Mouse (Mus musculus) mouse embryonic stem cell (cell line): ENCODE data around the gene Fabp7.

Source experiments
- in situ Hi-C, 2 experiments: fragments of 300-500 bp; cut with MboI; formaldehyde crosslinking; loops; 1 replicate in 1 of 2; 3 replicates in 1 of 2; pipeline ENCODE4 v1.14.3; 2019 to 2020; ENCODE audit warnings: low sequenced_read_pairs in 2 of 2, low pct_unique_long_range_greater_than_20kb in 1 of 2, mixed read lengths in 1 of 2; ENCODE audit not compliant: unreplicated experiment in 1 of 2

Gene Fabp7

DNA sequence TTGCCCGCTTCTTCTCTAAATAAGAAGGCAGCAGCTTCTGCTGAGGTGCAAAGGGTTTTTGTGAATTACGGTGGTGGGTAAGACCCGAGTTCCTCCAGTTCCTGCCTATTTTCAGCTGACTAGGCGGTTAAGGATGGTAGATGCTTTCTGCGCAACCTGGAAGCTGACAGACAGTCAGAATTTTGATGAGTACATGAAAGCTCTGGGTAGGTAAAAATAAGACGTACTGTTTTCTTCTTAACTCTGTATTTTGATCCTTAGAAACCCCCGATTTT, at the start of gene Fabp7:
Gene Fabp7 (plus strand): TSS at position 6 of the 275 bp plus-strand sequence.
- in situ Hi-C loops = no loop called here

GRCm38 (mm10) chr10:57740733-57741132, 43.9 kb upstream of the Fabp7 start:
- in situ Hi-C loops = no loop called here

GRCm38 (mm10) chr10:57741351-57741750, 43.3 kb upstream of the Fabp7 start:
- in situ Hi-C loops = no loop called here

- in situ Hi-C loops = no loop called here
Measured at GRCm38 (mm10) chr10:57743045-57743444, 41.6 kb upstream of the Fabp7 start.

DNA sequence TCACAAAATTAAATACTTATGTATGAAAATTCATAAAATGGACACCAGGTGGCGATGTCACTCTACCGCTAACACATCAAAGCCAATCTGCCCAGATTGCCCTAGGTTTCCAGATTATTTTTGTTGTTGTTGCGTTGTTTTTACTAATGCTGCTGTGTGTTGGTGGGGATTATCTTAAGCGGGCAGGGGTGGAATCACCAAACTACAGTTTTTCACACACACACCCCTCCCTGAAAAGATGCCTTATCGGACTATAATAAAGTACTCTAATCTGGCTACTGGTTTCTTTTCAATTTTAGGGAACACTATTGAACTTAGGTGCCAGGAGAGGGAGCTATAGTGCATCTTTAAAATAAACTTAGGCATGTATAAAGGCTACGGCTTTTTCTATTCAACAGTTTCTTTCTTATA, 41.1 kb upstream of the Fabp7 start:
- in situ Hi-C loops = no loop called here

DNA sequence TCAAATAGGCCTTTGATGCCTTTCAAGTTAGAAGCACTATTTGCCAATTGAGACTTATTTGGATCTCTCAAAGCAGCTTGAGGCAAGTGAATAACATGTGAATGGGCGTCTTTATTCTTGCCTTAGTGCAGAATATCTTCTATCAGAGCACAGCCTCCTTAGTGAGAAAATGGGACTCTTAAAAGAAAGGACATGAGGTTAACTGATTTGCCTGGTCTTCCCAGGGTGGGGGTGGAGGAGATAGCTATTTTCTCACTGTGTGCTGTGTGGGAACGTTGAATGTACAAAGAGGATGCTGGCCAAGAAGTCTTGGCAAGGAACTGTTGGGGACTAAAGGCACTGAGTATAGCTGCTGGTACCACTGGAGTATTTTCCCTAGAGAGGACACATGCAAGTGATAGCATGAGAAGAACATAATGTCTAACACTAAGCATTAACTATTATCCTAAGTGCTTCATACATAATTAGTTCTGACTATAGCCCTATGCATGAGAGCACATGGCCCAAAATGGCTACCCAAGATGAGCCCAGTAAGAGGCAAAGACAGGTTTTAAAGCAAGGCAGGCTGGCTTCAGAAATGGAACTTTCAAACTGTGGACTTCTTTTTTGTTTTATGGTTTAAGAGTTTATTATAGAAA, 40.4 kb upstream of the Fabp7 start:
- in situ Hi-C loops = no loop called here

DNA sequence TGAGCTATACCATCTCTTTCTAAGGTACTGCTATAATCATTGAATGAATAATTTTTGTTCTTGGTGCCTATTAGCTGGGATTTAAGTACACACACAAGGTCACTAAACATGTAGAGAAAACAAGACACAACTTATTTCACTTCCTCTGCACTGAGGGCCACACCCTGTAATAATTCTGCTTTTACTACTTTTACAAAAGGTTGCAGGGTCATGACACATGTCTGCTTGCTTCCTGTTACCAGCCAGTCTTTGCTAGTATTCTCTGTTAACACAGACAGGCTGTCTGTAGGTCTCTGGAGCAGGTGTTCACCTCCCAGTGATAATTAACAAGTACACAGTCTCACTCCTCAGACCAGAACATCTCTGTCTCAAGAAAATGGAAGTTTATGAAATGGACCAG, 39.2 kb upstream of the Fabp7 start:
- in situ Hi-C loops = no loop called here

DNA sequence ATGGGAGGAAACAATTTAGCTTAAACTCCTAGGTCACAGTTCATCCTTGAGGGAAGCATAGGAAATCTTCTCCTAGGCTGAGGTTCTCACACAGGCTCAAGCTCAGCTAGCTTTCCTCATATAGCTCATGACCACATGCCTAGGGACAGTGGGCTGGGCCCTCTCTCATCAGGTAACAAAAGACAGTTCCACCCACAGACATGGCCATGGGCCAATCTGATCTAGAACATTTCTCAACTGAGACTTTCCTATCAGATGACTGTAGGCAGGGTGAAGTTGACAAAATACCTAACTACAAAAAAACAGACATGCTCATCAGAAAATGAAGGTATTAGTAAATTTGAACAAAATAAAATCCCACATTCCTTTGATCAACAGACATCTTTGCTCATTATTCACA, 37.6 kb upstream of the Fabp7 start:
- in situ Hi-C loops = no loop called here

- in situ Hi-C loops = no loop called here
Measured at GRCm38 (mm10) chr10:57753343-57753742, 31.3 kb upstream of the Fabp7 start.

DNA sequence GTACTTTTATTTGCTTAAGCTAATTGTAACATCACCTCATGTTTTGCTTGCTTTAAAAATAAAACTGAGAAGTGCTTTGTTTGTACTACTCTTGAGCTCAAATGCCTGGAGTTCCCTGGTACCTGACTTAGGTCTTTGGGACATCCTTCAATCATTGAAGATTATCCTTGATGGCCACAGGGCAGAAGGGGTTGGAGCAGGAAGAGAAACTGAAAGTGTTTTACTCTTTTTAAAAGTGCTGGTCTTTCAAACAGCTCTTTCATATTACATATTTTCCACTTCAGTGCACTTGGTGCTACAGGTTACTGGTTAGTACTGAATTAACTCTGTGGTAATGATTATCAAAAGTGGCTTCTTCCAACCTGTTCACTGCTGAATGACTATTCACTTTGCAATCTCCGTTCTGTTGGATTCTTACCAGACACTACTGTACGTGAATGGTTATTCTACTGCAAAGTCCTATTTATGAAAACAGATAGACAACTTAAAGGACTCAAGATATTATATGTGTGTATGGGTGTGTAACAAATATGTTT, 29.4 kb upstream of the Fabp7 start:
- in situ Hi-C loops = no loop called here

DNA sequence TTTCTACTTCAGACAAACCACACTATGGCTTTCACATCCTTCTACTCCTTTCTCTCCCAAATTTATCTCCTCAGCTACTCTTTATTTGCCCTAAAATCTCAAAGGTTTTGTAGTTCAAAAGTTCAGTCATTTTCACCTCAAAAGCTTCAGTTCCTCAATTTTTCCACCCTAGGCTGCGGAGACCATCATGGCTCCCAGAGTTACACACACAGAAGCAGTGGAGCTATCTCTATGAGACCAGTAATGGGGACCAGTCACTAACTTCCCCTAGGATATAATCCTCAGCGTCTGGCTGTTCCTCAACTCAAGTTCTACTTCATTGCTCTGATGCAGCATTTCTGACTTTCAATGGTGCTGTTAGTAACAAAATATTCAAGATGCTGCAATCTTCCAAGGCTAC, 25.7 kb upstream of the Fabp7 start:
- in situ Hi-C loops = no loop called here

DNA sequence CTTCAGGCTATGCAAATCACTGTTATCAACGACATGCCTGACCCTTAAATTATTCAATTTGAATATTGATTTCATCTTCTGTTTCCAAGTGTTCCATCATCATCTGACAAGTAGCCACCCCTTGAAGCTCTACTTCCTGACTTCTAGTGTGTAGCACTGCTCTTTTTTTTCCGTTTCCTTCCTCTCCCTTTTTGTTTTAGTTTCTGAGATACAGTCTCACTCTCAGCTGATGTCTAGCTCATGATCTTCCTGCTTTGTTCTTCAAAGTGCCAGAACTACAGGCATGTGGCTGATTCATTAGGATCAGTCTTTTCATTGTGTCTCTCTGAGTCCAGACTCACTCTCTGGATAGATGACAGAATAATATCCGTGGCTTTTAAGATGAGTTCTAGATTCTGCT, 24.0 kb upstream of the Fabp7 start:
- in situ Hi-C loops = no loop called here

DNA sequence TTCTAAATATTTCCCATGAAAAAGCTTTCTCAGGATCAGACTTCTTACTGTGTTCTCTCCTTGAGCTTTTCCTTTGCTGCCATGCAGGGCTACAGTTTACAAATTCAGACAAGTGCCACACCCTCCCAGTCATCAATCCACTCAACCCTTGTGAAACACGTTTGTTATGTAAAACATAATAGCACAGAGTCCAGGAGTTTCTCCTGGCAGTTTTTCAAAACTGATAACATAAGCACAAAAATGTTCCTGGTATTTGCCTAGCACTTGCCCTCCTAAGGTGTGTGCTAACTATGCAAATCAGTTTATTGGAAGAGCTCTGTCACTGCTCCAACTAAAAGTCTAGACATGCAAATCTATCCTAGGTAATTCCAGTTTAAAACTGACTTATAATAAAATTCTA, 21.6 kb upstream of the Fabp7 start:
- in situ Hi-C loops = no loop called here

- in situ Hi-C loops = no loop called here
Measured at GRCm38 (mm10) chr10:57783289-57784130, 1.2 kb upstream of the Fabp7 start.

DNA sequence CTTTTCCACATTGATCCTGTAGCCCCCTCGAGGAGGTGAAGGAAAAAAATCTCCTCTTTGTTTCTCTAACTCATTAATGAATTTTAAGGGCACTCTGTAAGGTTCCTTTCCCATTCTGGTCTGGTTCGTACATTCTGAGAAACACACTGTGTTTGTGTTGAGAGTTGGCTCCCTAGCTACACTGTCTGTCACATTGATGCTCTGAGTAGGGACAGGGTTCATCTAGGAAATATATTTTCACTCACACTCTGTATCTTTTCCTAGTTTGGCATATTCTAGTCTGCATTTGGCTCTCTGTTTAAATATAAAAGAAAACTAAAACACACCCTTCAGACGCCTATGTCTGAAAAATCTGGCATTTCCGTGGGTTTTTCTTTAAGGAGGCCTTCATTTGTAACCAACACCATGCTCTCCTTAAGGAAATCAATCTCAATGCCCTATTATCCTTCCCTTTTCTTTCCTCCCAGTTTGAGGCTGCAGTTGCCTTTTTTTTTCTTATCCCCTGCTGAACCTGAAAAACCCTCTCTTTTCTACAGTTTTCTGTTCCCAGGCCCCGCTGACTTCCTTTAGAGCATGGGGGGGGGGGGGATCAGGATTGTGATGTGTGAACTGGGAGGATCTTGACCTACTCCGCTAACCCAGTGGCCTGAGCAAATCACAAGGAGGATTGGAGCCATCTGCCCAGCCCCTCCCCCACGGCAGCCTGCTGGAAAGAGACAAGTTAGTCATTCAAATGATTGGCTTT, 378 bp upstream of the Fabp7 start:
- in situ Hi-C loops = no loop called here

GRCm38 (mm10) chr10:57785552-57785951, 871 bp downstream of the Fabp7 start:
- in situ Hi-C loops = no loop called here

GRCm38 (mm10) chr10:57792957-57793356, 8.3 kb downstream of the Fabp7 start:
- in situ Hi-C loops = no loop called here

GRCm38 (mm10) chr10:57794018-57794417, 9.3 kb downstream of the Fabp7 start, which contains the start of gene Smpdl3a:
TSS of gene Smpdl3a (plus strand) at chr10:57794335.
- in situ Hi-C loops = no loop called here
